ENCODE assay signal across 23 mouse cellular contexts in the genomic region with DNA sequence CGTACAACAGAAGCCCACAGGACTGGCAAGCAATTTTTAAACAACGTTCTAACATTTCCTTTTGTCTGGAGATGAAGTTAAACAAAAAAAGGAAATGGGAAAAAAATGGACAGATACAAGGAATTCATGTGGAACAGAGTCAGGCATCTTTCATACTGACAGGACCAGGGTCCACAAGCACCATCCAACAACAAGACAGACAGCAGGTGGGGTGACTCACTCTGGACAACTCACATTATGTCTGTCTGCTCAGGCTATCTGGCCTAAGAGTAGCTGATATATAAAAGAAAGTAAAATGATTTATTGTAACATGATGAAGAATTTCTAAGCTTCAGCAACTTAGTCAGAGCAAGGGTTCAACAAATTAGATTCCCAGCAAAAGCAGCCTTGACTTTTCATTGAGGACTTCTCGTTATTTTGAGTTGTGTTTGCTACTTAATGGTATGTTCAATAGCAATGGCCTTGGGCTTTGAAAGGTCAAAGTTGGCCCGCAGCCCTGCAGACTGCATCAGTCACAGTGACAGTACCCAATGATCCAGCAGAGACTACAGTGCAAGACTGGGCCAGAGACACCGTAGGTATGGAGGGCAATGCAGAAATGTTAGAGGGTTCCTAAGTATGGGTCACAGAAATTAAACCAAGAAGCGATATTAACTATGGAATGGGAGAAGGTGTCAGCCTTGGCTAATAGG.
DNase-seq lines count a peak whose midpoint lies in the region; ATAC-seq and TF ChIP-seq lines count a peak whose summit lies in the region.
"Had no signal": no experiment of that assay in that cellular context is flagged by ENCODE, and none has a peak within 500 bp of the region (broad histone marks: within the 10 kb centered on the region; RNA-seq: fewer than 3 reads in every experiment).

No protein-coding gene starts in this region.

- no peaks in the 10 kb centered on the region for H3K9me3 ChIP-seq in lung, embryonic 15.5 days
- no peaks in the 10 kb centered on the region for H3K9me3 ChIP-seq in intestine, embryonic 15.5 days
- H3K9me3 ChIP-seq: embryonic facial prominence, embryonic 13.5 days; forebrain, embryonic 12.5 days; heart, embryonic 15.5 days; hindbrain, embryonic 13.5 days had no signal

- H3K9ac ChIP-seq in lung, embryonic 15.5 days, result no peak overlapping the region
- H3K9ac ChIP-seq in intestine, embryonic 15.5 days, result no peak overlapping the region
- H3K9ac ChIP-seq: embryonic facial prominence, embryonic 13.5 days; forebrain, embryonic 12.5 days; forebrain, postnatal 0 days; heart, embryonic 15.5 days; hindbrain, embryonic 13.5 days had no signal

- H3K27ac ChIP-seq in lung, embryonic 15.5 days, result 0 out of 2 replicates have a peak overlapping the region, but pooled peaks have one; percentile 37
- H3K27ac ChIP-seq in intestine, embryonic 15.5 days, result no peak overlapping the region
- H3K27ac ChIP-seq: embryonic facial prominence, embryonic 13.5 days; forebrain, embryonic 12.5 days; heart, adult 2 months; heart, embryonic 15.5 days; hindbrain, embryonic 13.5 days; hindbrain, postnatal 0 days had no signal

- no peak for TF ChIP-seq CTCF in lung, adult 2 months (IDR thresholded peaks at IDR 0.05; ENCODE audit: insufficient read depth, low read length)

- TF ChIP-seq POLR2A in lung, adult 2 months (IDR thresholded peaks at IDR 0.05; ENCODE audit: borderline replicate concordance, extremely low read depth, low read depth, low read length), result no peak

- no peak overlapping the region for H3K4me2 ChIP-seq in lung, embryonic 15.5 days
- no peak overlapping the region for H3K4me2 ChIP-seq in intestine, embryonic 15.5 days (replicated peaks)
- H3K4me2 ChIP-seq: embryonic facial prominence, embryonic 13.5 days; forebrain, embryonic 12.5 days; heart, embryonic 11.5 days; heart, embryonic 15.5 days had no signal

- peaks cover 7% of the 10 kb centered on the region for H3K4me1 ChIP-seq in lung, embryonic 15.5 days
- no peaks in the 10 kb centered on the region; the same call in 1 of the 2 replicates for H3K4me1 ChIP-seq in lung, adult 2 months (ENCODE audit: control insufficient read depth, insufficient read depth, low read length)
- H3K4me1 ChIP-seq in intestine, embryonic 15.5 days (replicated peaks), result no peaks in the 10 kb centered on the region
- H3K4me1 ChIP-seq: forebrain, embryonic 12.5 days; heart, embryonic 15.5 days; hindbrain, embryonic 13.5 days had no signal

- no peak for ATAC-seq in lung, embryonic 15.5 days (ENCODE audit: borderline replicate concordance, extremely low read depth, low FRiP score, low TSS enrichment)
- no peak for ATAC-seq in intestine, embryonic 15.5 days
- ATAC-seq: CD4-positive, CD25-positive, alpha-beta regulatory T cell, adult 4 months; forebrain, postnatal 0 days had no signal

- no peaks in the 10 kb centered on the region for H3K27me3 ChIP-seq in lung, embryonic 15.5 days
- no peaks in the 10 kb centered on the region for H3K27me3 ChIP-seq in intestine, embryonic 15.5 days (replicated peaks)
- H3K27me3 ChIP-seq: embryonic facial prominence, embryonic 13.5 days; forebrain, embryonic 12.5 days; heart, embryonic 15.5 days; hindbrain, embryonic 13.5 days had no signal

- H3K4me3 ChIP-seq in lung, embryonic 15.5 days, result no peak overlapping the region
- H3K4me3 ChIP-seq in lung, adult 2 months (replicated peaks; ENCODE audit: extremely low read depth, low read depth, low read length), result no peak overlapping the region
- H3K4me3 ChIP-seq in intestine, embryonic 15.5 days (replicated peaks), result no peak overlapping the region
- H3K4me3 ChIP-seq: embryonic facial prominence, embryonic 13.5 days; forebrain, embryonic 12.5 days; heart, adult 2 months; heart, embryonic 15.5 days; hindbrain, embryonic 13.5 days had no signal

- 68% methylated on average over 6 of the region's 6 CpGs for WGBS in lung, embryonic 15.5 days
- WGBS in lung, adult 2 months, result 72% methylated on average over 6 of the region's 6 CpGs
- WGBS in intestine, embryonic 15.5 days, result 67% methylated on average over 6 of the region's 6 CpGs

- peaks cover 69% of the 10 kb centered on the region for H3K36me3 ChIP-seq in lung, embryonic 15.5 days
- peaks cover 26% of the 10 kb centered on the region; the same call in 1 of the 2 replicates for H3K36me3 ChIP-seq in intestine, embryonic 15.5 days
- H3K36me3 ChIP-seq: G1E had no signal

- DNase-seq in adrenal gland, adult (ENCODE audit: inconsistent age in 2 of 2, low spot score in 1 of 2), result peak; percentile 86 to 93
- no peak for DNase-seq in adrenal gland, postnatal 4 days (ENCODE audit: low spot score in 2 of 2)
- no peak for DNase-seq in lung, adult 2 months
- DNase-seq in adrenal gland, postnatal 14 days, result peak; percentile 73
- no peak for DNase-seq in Muller cell, postnatal 12 days (ENCODE audit: inconsistent ontology term)
- DNase-seq: B cell, adult 2 months; cerebellum, adult 18-20 months; cerebellum, adult 9-11 months; cerebellum, postnatal 36 days; forebrain, postnatal 0 days; gastrocnemius, postnatal 14 days; heart, adult 2 months; heart, postnatal 14 days had no signal

Comparison
In these comparisons a context has a peak if more than half of its experiments do, and no peak if none do; other contexts are left out.
1. DNase-seq: peak in adrenal gland, adult (2 of 2) and adrenal gland, postnatal 14 days (single experiment); none in adrenal gland, postnatal 4 days (0 of 2), lung, adult 2 months (single experiment) and Muller cell, postnatal 12 days (single experiment).